Mouse (Mus musculus): ENCODE data around the gene Ffar2. TPM values are rescaled to one million over a fixed set of nuclear protein-coding genes. Genes with fewer than 3 reads are reported as not detected.
"Not testable (repeated sequence)": the region's sequence is repeated elsewhere in the genome, so short reads cannot be mapped to it uniquely, and the experiment has no call there.

Gene Ffar2
- total RNA-seq (2021) (1 to 10 TPM; 1.5 to 8.9 TPM), polyA plus RNA-seq (2012; rRNA removed) (5.7 and 16.5 TPM in 2 replicates)
- long read RNA-seq, partial matches to known transcripts: 0 of 7 reads
- long read RNA-seq, other reads (novel, unspliced or antisense): 2 of 7 reads

GRCm38 (mm10) chr7:30823675-30824074 is at the start of gene Ffar2:
Ffar2 (minus strand) TSS chr7:30823775.
- no peak for DNase-seq

- peak; percentile 80 for DNase-seq
Observed at GRCm38 (mm10) chr7:30873083-30873482, 49.5 kb upstream of the Ffar2 start.

- DNase-seq: no peak
Observed at GRCm38 (mm10) chr7:30863386-30863785, 39.8 kb upstream of the Ffar2 start.

GRCm38 (mm10) chr7:30861464-30861863 is 37.9 kb upstream of the Ffar2 start, which contains the start of gene Ffar1:
Ffar1 (minus strand) TSS chr7:30861564.
- DNase-seq: no peak

- peak; percentile 35 for DNase-seq
Observed at GRCm38 (mm10) chr7:30859635-30860402, 36.2 kb upstream of the Ffar2 start.

GRCm38 (mm10) chr7:30859290-30859634 is 35.7 kb upstream of the Ffar2 start:
- DNase-seq: peak; percentile 73

GRCm38 (mm10) chr7:30857746-30858145 is 34.2 kb upstream of the Ffar2 start:
- DNase-seq: no peak

- DNase-seq: no peak
Observed at GRCm38 (mm10) chr7:30856078-30856477, 32.5 kb upstream of the Ffar2 start, which contains the start of gene Ffar3. Ffar3 (minus strand) TSS chr7:30856178.

- no peak for DNase-seq
Observed at GRCm38 (mm10) chr7:30851421-30851820, 27.8 kb upstream of the Ffar2 start.

- DNase-seq: peak; percentile 34
Observed at GRCm38 (mm10) chr7:30847934-30848333, 24.4 kb upstream of the Ffar2 start.

- DNase-seq: peak; percentile 67
Observed at GRCm38 (mm10) chr7:30847386-30847785, 23.8 kb upstream of the Ffar2 start.

- no peak for DNase-seq
Observed at GRCm38 (mm10) chr7:30846505-30847053, 23.0 kb upstream of the Ffar2 start.

GRCm38 (mm10) chr7:30844676-30845297 is 21.2 kb upstream of the Ffar2 start:
- no peak for DNase-seq

- no peak for DNase-seq
Observed at GRCm38 (mm10) chr7:30842092-30842491, 18.5 kb upstream of the Ffar2 start.

- DNase-seq: no peak
Observed at GRCm38 (mm10) chr7:30841379-30841778, 17.8 kb upstream of the Ffar2 start.

GRCm38 (mm10) chr7:30840306-30840705 is 16.7 kb upstream of the Ffar2 start:
- no peak for DNase-seq

- no peak for DNase-seq
Observed at GRCm38 (mm10) chr7:30837277-30837676, 13.7 kb upstream of the Ffar2 start.

- not testable (repeated sequence) for DNase-seq
Observed at GRCm38 (mm10) chr7:30832684-30833083, 9.1 kb upstream of the Ffar2 start.

- no peak for DNase-seq
Observed at GRCm38 (mm10) chr7:30832261-30832660, 8.7 kb upstream of the Ffar2 start.

- no peak for DNase-seq
Observed at GRCm38 (mm10) chr7:30829428-30829827, 5.9 kb upstream of the Ffar2 start.

GRCm38 (mm10) chr7:30828871-30829270 is 5.3 kb upstream of the Ffar2 start:
- not testable (repeated sequence) for DNase-seq

- no peak for DNase-seq
Observed at GRCm38 (mm10) chr7:30826660-30827059, 3.1 kb upstream of the Ffar2 start.

GRCm38 (mm10) chr7:30824306-30824705 is 731 bp upstream of the Ffar2 start:
- DNase-seq: no peak

Measured in adrenal gland, adult 2 months (tissue).